Comparison of ENCODE assay signal across 9 mouse cellular contexts in genomic region chr8:47947672-47948618, GRCm38 (mm10). TPM values are rescaled to one million over a fixed set of nuclear protein-coding genes. Genes with fewer than 3 reads are reported as not detected.
DNase-seq lines count a peak whose midpoint lies in the region; ATAC-seq and TF ChIP-seq lines count a peak whose summit lies in the region.
"Had no signal": no experiment of that assay in that cellular context is flagged by ENCODE, and none has a peak within 500 bp of the region (broad histone marks: within the 10 kb centered on the region; RNA-seq: fewer than 3 reads in every experiment).

No protein-coding gene starts in this region.

- no peaks in the 10 kb centered on the region for H3K27me3 ChIP-seq in intestine, embryonic 14.5 days (replicated peaks; ENCODE audit: control insufficient read depth, insufficient read depth, low read length)
- H3K27me3 ChIP-seq in intestine, embryonic 15.5 days (replicated peaks): no peaks in the 10 kb centered on the region
- no peaks in the 10 kb centered on the region for H3K27me3 ChIP-seq in liver, postnatal 0 days (ENCODE audit: insufficient read depth, low read length)

- WGBS in intestine, embryonic 14.5 days: 66% methylated on average over 19 of the region's 19 CpGs
- WGBS in intestine, embryonic 15.5 days: 64% methylated on average over 19 of the region's 19 CpGs
- 28% methylated on average over 19 of the region's 19 CpGs for WGBS in liver, postnatal 0 days (ENCODE audit: insufficient replicate concordance)

- no peak for DNase-seq in intestine, embryonic 14.5 days (ENCODE audit: low spot score)
- peak; percentile 35 to 36 for DNase-seq in B cell, adult 2 months
- peak; percentile 79 for DNase-seq in Muller cell, postnatal 12 days (ENCODE audit: inconsistent ontology term)
- no peak for DNase-seq in liver, postnatal 0 days
- DNase-seq in c-Kit-positive CD71-positive TER-119-positive erythroid progenitor cells, embryonic 14.5 days (ENCODE audit: low spot score): no peak
- no peak for DNase-seq in layer of hippocampus, postnatal 36 days
- DNase-seq in left cerebral cortex, postnatal 25 days (ENCODE audit: low spot score in 2 of 2): no peak
- DNase-seq: cerebellum, postnatal 25 days had no signal

- H3K9me3 ChIP-seq in intestine, embryonic 14.5 days (ENCODE audit: control insufficient read depth, low read length): no peaks in the 10 kb centered on the region
- no peaks in the 10 kb centered on the region for H3K9me3 ChIP-seq in intestine, embryonic 15.5 days
- H3K9me3 ChIP-seq in liver, postnatal 0 days (ENCODE audit: low read length): no peaks in the 10 kb centered on the region

- H3K4me1 ChIP-seq in intestine, embryonic 14.5 days (replicated peaks; ENCODE audit: control insufficient read depth, insufficient read depth, low read length): peaks cover 12% of the 10 kb centered on the region
- H3K4me1 ChIP-seq in intestine, embryonic 15.5 days (replicated peaks): 0 out of 2 replicates have a peak, but pooled peaks cover 6% of the 10 kb centered on the region
- peaks cover 12% of the 10 kb centered on the region for H3K4me1 ChIP-seq in liver, postnatal 0 days (ENCODE audit: insufficient read depth)

- H3K9ac ChIP-seq in intestine, embryonic 14.5 days (ENCODE audit: low read length): no peak overlapping the region
- H3K9ac ChIP-seq in intestine, embryonic 15.5 days: no peak overlapping the region
- no peak overlapping the region for H3K9ac ChIP-seq in liver, postnatal 0 days (replicated peaks)

- H3K36me3 ChIP-seq in intestine, embryonic 14.5 days (ENCODE audit: control insufficient read depth, insufficient read depth, low read length): no peaks in the 10 kb centered on the region
- no peaks in the 10 kb centered on the region for H3K36me3 ChIP-seq in intestine, embryonic 15.5 days
- no peaks in the 10 kb centered on the region for H3K36me3 ChIP-seq in liver, postnatal 0 days (replicated peaks; ENCODE audit: insufficient read depth, low read length)

- H3K4me2 ChIP-seq in intestine, embryonic 14.5 days (ENCODE audit: low read length): no peak overlapping the region; the same call in 1 of the 2 replicates
- H3K4me2 ChIP-seq in intestine, embryonic 15.5 days (replicated peaks): no peak overlapping the region
- peak overlapping the region; percentile 62 for H3K4me2 ChIP-seq in liver, postnatal 0 days (ENCODE audit: low read depth, low read length)

- peak overlapping the region; percentile 23 for H3K27ac ChIP-seq in intestine, embryonic 14.5 days (ENCODE audit: low read depth)
- no peak overlapping the region for H3K27ac ChIP-seq in intestine, embryonic 15.5 days
- H3K27ac ChIP-seq in liver, postnatal 0 days (ENCODE audit: low read depth): peak overlapping the region; percentile 30

- no peak overlapping the region for H3K4me3 ChIP-seq in intestine, embryonic 14.5 days (ENCODE audit: low read depth, low read length)
- H3K4me3 ChIP-seq in intestine, embryonic 15.5 days (replicated peaks): no peak overlapping the region
- peak overlapping the region; percentile 16 for H3K4me3 ChIP-seq in liver, postnatal 0 days (ENCODE audit: low read depth, low read length)

- no peak for ATAC-seq in intestine, embryonic 14.5 days (replicated peaks; ENCODE audit: low FRiP score, low TSS enrichment, low read depth)
- ATAC-seq in intestine, embryonic 15.5 days: no peak
- peak; percentile 59 for ATAC-seq in liver, postnatal 0 days

- TF ChIP-seq EP300 in liver, postnatal 0 days (IDR thresholded peaks at IDR 0.05; ENCODE audit: low read depth): no peak; the same call in 1 of the 2 replicates

- TF ChIP-seq CTCF in liver, postnatal 0 days (IDR thresholded peaks at IDR 0.05; ENCODE audit: low read depth): no peak

- intact Hi-C loops in left cerebral cortex, postnatal 25 days (cut with DNase I): no loop called here

RNA-seq across cellular contexts. Expression of gene Wwc2, which starts 42.8 kb away (rescaled TPM):
- 10.4 and 10.6 TPM in 2 replicates for polyA plus RNA-seq in intestine, embryonic 14.5 days (2014; fragmentation: Nextera tagmentation; extraction: Ambion mirVana)
- 8.0 and 8.5 TPM in 2 replicates for polyA plus RNA-seq in intestine, embryonic 15.5 days (2015; fragmentation: Nextera tagmentation; extraction: Ambion mirVana)
- 1.8 TPM in 2 replicates for polyA plus RNA-seq in liver, postnatal 0 days (2015; fragmentation: Nextera tagmentation; extraction: Ambion mirVana)
- total RNA-seq in layer of hippocampus, postnatal 36 days (2021): 10 to 100 TPM; 27.1 to 27.3 TPM
- 10 to 100 TPM; 26.0 TPM for total RNA-seq in left cerebral cortex, postnatal 25 days (2021)

Comparison
In these comparisons a context has a peak if more than half of its experiments do, and no peak if none do; other contexts are left out.
1. DNase-seq: peak in B cell, adult 2 months (2 of 2) and Muller cell, postnatal 12 days (single experiment); none in intestine, embryonic 14.5 days (single experiment), liver, postnatal 0 days (single experiment), c-Kit-positive CD71-positive TER-119-positive erythroid progenitor cells, embryonic 14.5 days (single experiment), layer of hippocampus, postnatal 36 days (0 of 2) and left cerebral cortex, postnatal 25 days (0 of 2).